Mouse (Mus musculus) heart, embryonic 16.5 days (tissue): Measurements from ENCODE around the gene Rbm47. TPM values are rescaled to one million over a fixed set of nuclear protein-coding genes. Genes with fewer than 3 reads are reported as not detected.

Source experiments
- ATAC-seq: fragments of 200-750 bp; cut with Nextera tagmentation; replicated peaks from 2 replicates; pipeline ENCODE4 v1.8.0; 2017; ENCODE audit warnings: moderate number of reproducible peaks; ENCODE audit not compliant: insufficient read depth, low FRiP score; ENCODE audit errors: extremely low read depth
- H3K27ac ChIP-seq: fragments of 300-500 bp; sonication (generic); 2 replicates; pipeline ENCODE4 v1.5.1; 2014; ENCODE audit warnings: mild to moderate bottlenecking, low read length, control low read depth, moderate library complexity
- H3K27me3 ChIP-seq: fragments of 300-500 bp; sonication (generic); 2 replicates; pipeline ENCODE4 v1.6.1; 2014; ENCODE audit warnings: low read length, mixed read lengths; ENCODE audit not compliant: control insufficient read depth, insufficient read depth
- H3K36me3 ChIP-seq: fragments of 300-500 bp; sonication (generic); 2 replicates; pipeline ENCODE4 v1.6.1; 2014; ENCODE audit not compliant: control insufficient read depth, insufficient read depth
- H3K4me1 ChIP-seq: fragments of 300-500 bp; sonication (generic); 2 replicates; pipeline ENCODE4 v1.6.1; 2014; ENCODE audit warnings: low read length, mixed read lengths; ENCODE audit not compliant: control insufficient read depth, insufficient read depth
- H3K4me2 ChIP-seq: fragments of 300-500 bp; sonication (generic); 2 replicates; pipeline ENCODE4 v1.6.1; 2014; ENCODE audit warnings: low read depth, mild to moderate bottlenecking, control low read depth, low read length
- H3K4me3 ChIP-seq: fragments of 300-500 bp; sonication (generic); 2 replicates; pipeline ENCODE4 v1.5.1; 2014; ENCODE audit warnings: mild to moderate bottlenecking, control low read depth, low read length
- H3K9ac ChIP-seq: fragments of 300-500 bp; sonication (generic); 2 replicates; pipeline ENCODE4 v1.6.1; 2014; ENCODE audit warnings: low read length, control low read depth
- H3K9me3 ChIP-seq: fragments of 300-500 bp; sonication (generic); replicated peaks from 2 replicates; pipeline ENCODE4 v1.6.1; 2016; ENCODE audit warnings: low read length; ENCODE audit not compliant: control insufficient read depth
- WGBS: fragments of 180-500 bp; shearing (Covaris S2); extraction: QIAGEN DNeasy Blood & Tissue Kit; methylation state at CpG from one replicate; pipeline ENCODE4 v1.1.7; 2014; 5-methylcytosine and 5-hydroxymethylcytosine counted together
- polyA plus RNA-seq: library from polyadenylated mRNA; unstranded; fragments of >200 nt; fragmentation: Nextera tagmentation; extraction: Ambion mirVana; gene quantifications from 2 replicates; pipeline ENCODE4 v1.2.1, GENCODE M21; 2015

Rbm47 gene
- polyA plus RNA-seq, 1 experiment from 2014 or later = 6.0 TPM

DNA sequence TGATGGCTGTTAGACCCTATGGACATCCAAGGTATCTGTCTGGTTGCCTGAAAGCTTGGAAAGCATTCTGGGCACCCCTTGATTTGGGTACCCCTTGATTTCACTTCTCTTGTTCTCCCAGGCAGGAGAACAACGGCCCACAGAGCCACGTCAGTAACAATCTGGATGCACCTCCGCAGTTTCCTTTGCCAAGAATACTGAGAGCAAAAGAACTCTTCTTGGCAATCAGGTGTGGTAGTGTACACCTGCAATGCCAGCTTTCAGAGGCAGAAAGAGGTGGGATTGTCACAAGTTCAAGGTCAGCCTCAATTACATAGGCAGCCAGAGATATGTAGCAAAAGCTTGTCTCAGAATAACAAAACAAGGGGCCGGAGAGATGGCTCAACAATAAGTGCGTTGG is 98.7 kb downstream of the Rbm47 start:
- ATAC-seq = no peak
- Histone ChIP-seq H3K9ac (no peak overlapping the region), H3K4me2 (no peak overlapping the region), H3K4me1 (peaks cover 14% of the 10 kb centered on the region), H3K27me3 (no peaks in the 10 kb centered on the region), H3K9me3 (no peaks in the 10 kb centered on the region), H3K36me3 (no peaks in the 10 kb centered on the region), H3K27ac (no peak overlapping the region), H3K4me3 (no peak overlapping the region)
- 88% methylated on average over 5 of the region's 5 CpGs for WGBS

DNA sequence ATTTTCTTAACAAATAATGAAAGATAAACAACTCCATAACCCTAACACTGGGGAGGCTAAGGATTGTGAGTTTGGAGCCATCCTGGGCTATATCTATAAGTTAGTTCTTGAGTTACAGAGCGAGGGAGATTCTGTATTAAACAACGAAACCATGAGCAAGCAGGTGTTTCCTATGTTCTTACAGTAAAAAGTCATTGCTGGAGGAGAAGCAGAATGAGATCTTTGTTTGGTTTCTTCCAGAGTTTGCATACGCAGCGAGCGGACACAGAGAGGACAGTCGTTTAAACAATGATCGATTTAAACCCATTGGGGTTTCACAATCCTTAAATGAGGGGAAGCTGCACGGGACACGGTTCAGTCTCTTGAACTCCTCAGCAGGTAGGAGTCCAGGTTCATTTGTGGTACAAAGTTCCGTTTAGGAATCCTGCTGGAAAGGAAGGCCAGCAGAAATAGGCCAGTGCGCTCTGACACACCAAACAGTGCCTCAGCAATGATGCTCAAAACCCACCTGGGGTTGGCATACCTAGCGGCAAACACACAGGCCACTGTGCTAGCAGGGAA is 99.2 kb downstream of the Rbm47 start:
- no peak overlapping the region for H3K27ac ChIP-seq
- no peaks in the 10 kb centered on the region for H3K27me3 ChIP-seq
- H3K4me2 ChIP-seq = no peak overlapping the region
- no peak for ATAC-seq
- 82% methylated on average over 12 of the region's 12 CpGs for WGBS
- peaks cover 14% of the 10 kb centered on the region for H3K4me1 ChIP-seq
- H3K4me3 ChIP-seq = no peak overlapping the region
- no peaks in the 10 kb centered on the region for H3K36me3 ChIP-seq
- H3K9me3 ChIP-seq = no peaks in the 10 kb centered on the region
- no peak overlapping the region for H3K9ac ChIP-seq

DNA sequence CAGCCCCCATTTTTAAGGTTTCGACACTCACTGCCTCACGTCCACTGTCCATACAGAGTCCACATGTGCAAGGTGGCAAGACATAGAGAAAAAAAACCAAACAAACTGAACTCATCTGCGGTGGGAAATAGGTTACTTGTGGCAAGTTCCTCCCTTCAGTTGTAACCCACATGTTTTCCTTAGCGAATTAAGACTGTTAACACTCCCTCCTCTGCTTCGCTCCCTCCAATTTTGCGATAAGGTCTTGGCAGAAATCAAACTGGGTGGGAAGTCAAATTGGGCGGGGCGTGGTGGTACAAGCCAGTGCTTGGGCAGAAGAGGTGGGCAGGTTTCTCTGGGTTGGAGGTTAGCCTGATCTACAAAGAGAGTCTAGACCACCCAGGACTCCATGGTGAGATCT is 101.2 kb downstream of the Rbm47 start:
- no peak overlapping the region for H3K4me2 ChIP-seq
- no peak overlapping the region for H3K4me3 ChIP-seq
- WGBS = 64% methylated on average over 8 of the region's 8 CpGs
- no peak for ATAC-seq
- peaks cover 17% of the 10 kb centered on the region for H3K4me1 ChIP-seq
- no peaks in the 10 kb centered on the region for H3K27me3 ChIP-seq
- H3K9me3 ChIP-seq = no peaks in the 10 kb centered on the region
- H3K36me3 ChIP-seq = no peaks in the 10 kb centered on the region
- H3K27ac ChIP-seq = no peak overlapping the region
- H3K9ac ChIP-seq = no peak overlapping the region

DNA sequence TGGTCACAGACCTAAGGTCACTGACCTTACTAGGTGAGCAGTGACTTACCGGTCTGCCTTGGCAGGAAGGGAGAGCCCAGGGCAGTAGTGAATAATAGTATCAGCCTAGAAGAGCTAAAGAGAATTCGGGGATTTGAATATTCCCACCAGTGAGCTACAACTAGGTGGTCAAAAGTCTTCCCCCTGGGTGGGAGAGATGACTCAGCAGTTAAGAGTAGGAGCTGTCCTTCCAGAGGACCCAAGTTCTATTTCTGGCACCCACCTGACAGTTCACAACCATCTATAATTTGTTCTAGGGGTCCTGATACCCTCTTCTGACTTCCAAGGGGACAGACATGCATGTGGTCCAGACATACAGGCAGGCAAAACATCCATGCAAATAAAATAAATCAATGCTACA is 102.6 kb downstream of the Rbm47 start:
- ATAC-seq = no peak
- H3K4me3 ChIP-seq = no peak overlapping the region; the same call in 1 of the 2 replicates
- H3K4me2 ChIP-seq = peak overlapping the region; percentile 87

DNA sequence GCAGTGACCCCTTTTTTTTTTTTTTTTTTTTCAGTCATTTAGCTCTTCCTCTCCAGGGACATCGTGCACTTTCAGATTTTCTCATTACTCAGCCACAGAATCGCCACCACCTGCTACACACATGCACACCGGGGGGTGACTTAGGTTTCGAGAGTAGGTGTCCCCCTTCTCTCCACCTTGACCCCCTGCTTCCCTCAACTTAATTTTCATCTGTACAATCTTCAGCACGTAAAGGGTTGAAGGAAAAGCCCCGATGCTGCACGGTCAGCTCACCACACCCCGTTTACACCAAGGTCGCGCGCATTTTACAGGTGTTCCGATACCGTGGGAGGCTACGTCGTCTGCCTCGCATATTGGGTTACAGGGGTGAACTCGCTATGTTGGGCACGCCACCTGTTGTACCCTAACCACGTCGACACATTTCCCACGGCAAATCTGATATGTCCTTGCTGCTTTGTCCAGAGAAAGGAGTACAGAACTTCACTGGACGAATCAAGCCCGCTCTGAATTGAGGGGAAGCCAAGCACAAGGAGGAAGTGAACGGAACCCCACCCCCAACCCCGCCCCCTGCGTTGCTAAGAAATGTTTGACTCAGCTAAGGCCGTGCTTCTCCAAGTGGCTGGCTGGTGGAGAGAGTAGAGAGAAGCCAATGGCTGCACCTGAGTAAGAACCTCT is 103.3 kb downstream of the Rbm47 start:
- Histone ChIP-seq H3K27me3 (no peaks in the 10 kb centered on the region), H3K4me1 (peaks cover 13% of the 10 kb centered on the region), H3K4me2 (peak overlapping the region; percentile 87), H3K4me3 (peak overlapping the region; percentile 58), H3K9ac (peak overlapping the region; percentile 67), H3K27ac (no peak overlapping the region), H3K9me3 (no peaks in the 10 kb centered on the region), H3K36me3 (no peaks in the 10 kb centered on the region)
- WGBS = 9% methylated on average over 27 of the region's 27 CpGs
- peak; percentile 81 for ATAC-seq

More for the DNA sequence above, 102.6 kb downstream of the Rbm47 start:
- WGBS = 59% methylated on average over 2 of the region's 2 CpGs
- Histone ChIP-seq H3K9ac (no peak overlapping the region), H3K9me3 (no peaks in the 10 kb centered on the region), H3K36me3 (no peaks in the 10 kb centered on the region), H3K4me1 (peaks cover 13% of the 10 kb centered on the region), H3K27me3 (no peaks in the 10 kb centered on the region), H3K27ac (no peak overlapping the region)

DNA sequence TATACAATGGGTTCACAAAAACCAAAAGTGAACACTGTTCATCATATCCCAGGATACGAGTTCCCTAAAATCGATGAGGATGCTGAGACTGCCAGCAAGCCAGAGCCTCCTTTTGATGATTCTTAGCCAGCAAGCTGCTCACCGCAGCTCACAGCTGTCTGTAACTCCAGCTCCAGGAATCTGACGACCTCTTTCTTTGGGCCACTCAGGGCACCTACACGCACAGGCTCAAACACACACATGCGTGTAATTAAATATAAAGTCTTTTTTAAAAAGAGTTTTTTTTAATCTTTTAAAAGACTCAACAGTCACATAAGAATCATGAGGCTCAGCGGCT is 103.8 kb downstream of the Rbm47 start:
- Histone ChIP-seq H3K36me3 (no peaks in the 10 kb centered on the region), H3K27me3 (no peaks in the 10 kb centered on the region), H3K9me3 (no peaks in the 10 kb centered on the region), H3K4me2 (peak overlapping the region; percentile 87), H3K9ac (no peak overlapping the region), H3K4me1 (peaks cover 13% of the 10 kb centered on the region), H3K4me3 (peak overlapping the region; percentile 58), H3K27ac (no peak overlapping the region)
- WGBS = 58% methylated on average over 7 of the region's 7 CpGs
- ATAC-seq = no peak

DNA sequence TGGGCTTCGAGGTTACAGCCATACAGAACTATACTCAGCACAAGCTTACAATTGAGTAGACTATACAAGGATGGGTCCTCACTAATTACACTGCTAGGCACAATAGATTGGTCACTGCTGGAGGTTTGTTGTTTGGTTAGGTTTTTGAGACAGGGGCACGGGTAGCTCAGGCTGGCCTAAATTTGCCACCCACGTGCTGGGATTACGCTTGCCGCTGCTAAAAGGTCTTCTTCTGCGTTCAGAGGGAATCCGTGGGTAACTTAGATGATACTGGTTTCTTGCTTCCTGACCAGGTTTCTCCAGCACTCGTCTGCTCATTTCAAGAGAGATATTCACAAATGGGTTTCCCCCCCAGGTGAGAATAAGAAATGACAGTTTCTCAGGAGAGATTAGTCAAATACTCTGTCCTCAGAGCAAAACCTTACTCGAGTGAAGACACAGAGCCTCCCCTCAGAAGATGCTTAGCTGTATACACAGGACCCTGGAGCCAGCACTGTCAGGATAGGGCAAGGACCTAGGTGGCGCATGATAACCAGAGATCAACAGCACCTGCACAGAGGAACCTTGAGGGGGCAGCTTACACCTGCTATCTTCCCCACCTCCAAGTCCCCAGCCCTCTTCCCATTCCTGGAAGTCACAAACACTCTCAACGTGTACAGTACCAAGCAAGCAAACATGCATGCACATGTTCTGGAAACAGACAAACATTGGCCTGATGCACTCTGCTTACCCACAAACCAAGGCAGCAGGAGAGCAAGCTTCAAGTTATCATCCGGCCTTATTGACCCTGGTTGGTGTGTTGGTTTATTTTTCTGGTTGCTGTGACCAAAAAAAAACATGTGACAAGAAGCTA is 104.6 kb downstream of the Rbm47 start:
- 84% methylated on average over 12 of the region's 12 CpGs for WGBS
- no peak overlapping the region for H3K4me2 ChIP-seq
- no peak for ATAC-seq
- no peak overlapping the region for H3K27ac ChIP-seq
- no peaks in the 10 kb centered on the region for H3K9me3 ChIP-seq
- H3K4me3 ChIP-seq = no peak overlapping the region
- no peak overlapping the region for H3K9ac ChIP-seq
- H3K4me1 ChIP-seq = peaks cover 13% of the 10 kb centered on the region
- H3K27me3 ChIP-seq = no peaks in the 10 kb centered on the region
- H3K36me3 ChIP-seq = no peaks in the 10 kb centered on the region

DNA sequence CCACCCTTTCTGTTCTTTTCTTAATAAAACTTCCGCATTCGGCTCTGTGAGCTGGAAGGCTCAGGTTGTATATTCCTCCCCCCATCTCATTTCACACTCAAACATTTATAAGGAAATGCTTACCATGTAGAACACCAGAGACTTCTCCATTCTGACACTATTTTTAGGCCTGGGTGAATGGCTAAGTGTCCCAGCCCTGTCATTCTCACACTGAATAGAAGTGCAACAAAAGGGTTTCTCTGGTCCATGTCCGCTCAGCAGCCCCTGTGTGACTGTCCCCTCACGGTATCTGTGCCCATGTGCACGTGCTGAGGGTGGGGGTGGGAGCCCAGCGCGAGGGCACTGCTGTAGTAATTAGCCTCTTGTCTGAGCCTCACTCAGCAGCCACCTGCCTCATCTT is 105.7 kb downstream of the Rbm47 start:
- H3K4me3 ChIP-seq = no peak overlapping the region
- WGBS = 33% methylated on average over 7 of the region's 7 CpGs
- H3K9me3 ChIP-seq = no peaks in the 10 kb centered on the region
- H3K36me3 ChIP-seq = no peaks in the 10 kb centered on the region
- ATAC-seq = 0 out of 2 replicates have a peak, but pooled peaks have one; percentile 7
- H3K9ac ChIP-seq = no peak overlapping the region
- no peak overlapping the region for H3K27ac ChIP-seq
- peaks cover 19% of the 10 kb centered on the region for H3K4me1 ChIP-seq
- no peak overlapping the region for H3K4me2 ChIP-seq
- no peaks in the 10 kb centered on the region for H3K27me3 ChIP-seq

DNA sequence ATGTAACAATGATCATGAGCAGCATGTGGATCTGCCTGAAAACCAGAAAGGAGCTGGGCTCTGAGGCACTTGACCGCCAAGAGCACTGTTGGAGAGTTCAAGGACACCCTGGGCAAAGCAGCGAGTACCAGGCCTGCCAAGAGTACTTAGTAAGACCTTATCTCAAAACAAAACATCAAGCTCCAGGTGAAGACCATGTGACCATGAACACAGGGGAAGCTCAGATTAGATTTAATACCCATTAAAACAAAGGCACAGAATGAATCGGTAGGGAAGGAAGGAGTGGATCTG is 110.0 kb downstream of the Rbm47 start:
- H3K4me2 ChIP-seq = no peak overlapping the region
- no peaks in the 10 kb centered on the region for H3K27me3 ChIP-seq
- ATAC-seq = no peak
- peaks cover 11% of the 10 kb centered on the region for H3K4me1 ChIP-seq
- WGBS = 47% methylated on average over 3 of the region's 3 CpGs
- no peaks in the 10 kb centered on the region for H3K36me3 ChIP-seq
- H3K4me3 ChIP-seq = no peak overlapping the region
- H3K27ac ChIP-seq = no peak overlapping the region
- H3K9ac ChIP-seq = no peak overlapping the region
- no peaks in the 10 kb centered on the region for H3K9me3 ChIP-seq
